Mouse (Mus musculus): ENCODE results near the gene Catsper1. TPM values are rescaled to one million over a fixed set of nuclear protein-coding genes. Genes with fewer than 3 reads are reported as not detected.

Gene Catsper1
- polyA plus RNA-seq, 1 experiment: not detected

DNA sequence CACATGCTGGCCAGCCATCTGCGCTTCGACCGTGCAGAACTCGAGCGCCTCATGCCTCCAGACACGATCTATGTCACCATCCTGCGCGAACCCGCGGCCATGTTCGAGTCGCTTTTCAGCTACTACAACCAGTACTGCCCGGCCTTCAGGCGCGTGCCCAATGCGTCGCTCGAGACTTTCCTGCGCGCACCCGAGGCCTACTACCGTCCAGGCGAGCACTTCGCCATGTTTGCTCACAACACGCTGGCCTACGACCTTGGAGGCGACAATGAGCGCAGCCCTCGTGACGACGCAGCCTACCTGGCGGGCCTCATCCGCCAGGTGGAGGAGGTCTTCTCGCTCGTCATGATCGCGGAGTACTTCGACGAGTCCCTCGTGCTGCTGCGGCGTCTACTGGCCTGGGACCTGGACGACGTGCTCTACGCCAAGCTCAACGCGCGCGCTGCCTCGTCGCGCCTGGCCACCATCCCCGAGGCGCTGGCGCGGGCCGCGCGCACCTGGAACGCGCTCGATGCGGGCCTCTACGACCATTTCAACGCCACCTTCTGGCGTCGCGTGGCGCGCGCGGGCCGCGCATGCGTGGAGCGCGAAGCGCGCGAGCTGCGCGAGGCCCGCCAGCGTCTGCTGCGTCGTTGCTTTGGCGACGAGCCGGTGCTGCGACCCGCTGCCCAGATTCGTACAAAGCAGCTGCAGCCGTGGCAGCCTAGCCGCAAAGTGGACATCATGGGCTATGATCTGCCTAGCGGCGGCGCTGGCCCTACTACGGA lies 28.4 kb upstream of the Catsper1 start:
- H3K4me3 ChIP-seq (replicated peaks): peak overlapping the region; percentile 22
- H3K9me3 ChIP-seq (ENCODE audit: control insufficient read depth, low read length): peaks cover 16% of the 10 kb centered on the region
- no peak for TF ChIP-seq GATA1 (IDR thresholded peaks at IDR 0.05; ENCODE audit: low read length)
- TF ChIP-seq TAL1 (IDR thresholded peaks at IDR 0.05; ENCODE audit: low read length): no peak
- no peaks in the 10 kb centered on the region for H3K36me3 ChIP-seq (ENCODE audit: control insufficient read depth)
- H3K27me3 ChIP-seq (ENCODE audit: control insufficient read depth): peaks cover 19% of the 10 kb centered on the region
- peaks cover 9% of the 10 kb centered on the region for H3K4me1 ChIP-seq (ENCODE audit: control insufficient read depth)

- no peak overlapping the region for H3K4me3 ChIP-seq (replicated peaks)
- H3K4me1 ChIP-seq (ENCODE audit: control insufficient read depth): peaks cover 9% of the 10 kb centered on the region
- TF ChIP-seq GATA1 (IDR thresholded peaks at IDR 0.05; ENCODE audit: low read length) (no peak), TAL1 (IDR thresholded peaks at IDR 0.05; ENCODE audit: low read length) (no peak)
- peaks cover 16% of the 10 kb centered on the region for H3K9me3 ChIP-seq (ENCODE audit: control insufficient read depth, low read length)
- peaks cover 16% of the 10 kb centered on the region for H3K27me3 ChIP-seq (ENCODE audit: control insufficient read depth)
- no peaks in the 10 kb centered on the region for H3K36me3 ChIP-seq (ENCODE audit: control insufficient read depth)
These were observed 26.5 kb upstream of the Catsper1 start for GRCm38 (mm10) chr19:5309025-5309424.

- Histone ChIP-seq H3K4me3 (replicated peaks) (no peak overlapping the region), H3K4me1 (ENCODE audit: control insufficient read depth) (no peaks in the 10 kb centered on the region), H3K9me3 (ENCODE audit: control insufficient read depth, low read length) (peaks cover 15% of the 10 kb centered on the region), H3K27me3 (ENCODE audit: control insufficient read depth) (no peaks in the 10 kb centered on the region), H3K36me3 (ENCODE audit: control insufficient read depth) (no peaks in the 10 kb centered on the region)
- TF ChIP-seq TAL1 (IDR thresholded peaks at IDR 0.05; ENCODE audit: low read length) (no peak), GATA1 (IDR thresholded peaks at IDR 0.05; ENCODE audit: low read length) (no peak)
These were observed 22.4 kb upstream of the Catsper1 start for GRCm38 (mm10) chr19:5313189-5313588.

DNA sequence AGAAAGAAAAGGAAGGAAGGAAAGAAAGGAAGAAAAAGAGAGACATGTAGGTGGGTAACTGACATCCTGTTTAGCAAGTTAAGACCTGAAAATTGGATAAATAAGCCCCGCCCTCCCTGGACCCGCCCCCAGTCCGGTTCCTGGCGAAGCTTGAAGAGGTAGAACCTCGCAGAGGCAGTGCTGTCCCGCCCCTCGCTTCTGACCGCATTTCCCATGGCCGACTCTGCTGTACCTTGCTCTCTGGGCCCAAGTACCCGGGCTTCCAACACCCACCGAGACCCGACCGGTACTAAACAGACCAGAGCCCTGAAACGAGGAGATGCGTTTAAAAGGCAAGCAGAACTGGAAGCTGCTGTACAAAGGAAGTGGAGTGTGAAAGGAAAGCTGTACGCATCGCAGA lies 11.7 kb upstream of the Catsper1 start:
- Histone ChIP-seq H3K4me1 (ENCODE audit: control insufficient read depth) (no peaks in the 10 kb centered on the region), H3K36me3 (ENCODE audit: control insufficient read depth) (no peaks in the 10 kb centered on the region), H3K9me3 (ENCODE audit: control insufficient read depth, low read length) (peaks cover 4% of the 10 kb centered on the region), H3K27me3 (ENCODE audit: control insufficient read depth) (no peaks in the 10 kb centered on the region; the same call in 1 of the 2 replicates), H3K4me3 (replicated peaks) (no peak overlapping the region)
- TF ChIP-seq TAL1 (IDR thresholded peaks at IDR 0.05; ENCODE audit: low read length) (no peak), GATA1 (IDR thresholded peaks at IDR 0.05; ENCODE audit: low read length) (no peak)

- H3K27me3 ChIP-seq (ENCODE audit: control insufficient read depth): no peaks in the 10 kb centered on the region; the same call in 1 of the 2 replicates
- H3K4me3 ChIP-seq (replicated peaks): no peak overlapping the region
- TF ChIP-seq GATA1 (IDR thresholded peaks at IDR 0.05; ENCODE audit: low read length) (no peak), TAL1 (IDR thresholded peaks at IDR 0.05; ENCODE audit: low read length) (no peak)
- H3K4me1 ChIP-seq (ENCODE audit: control insufficient read depth): no peaks in the 10 kb centered on the region
- H3K9me3 ChIP-seq (ENCODE audit: control insufficient read depth, low read length): no peaks in the 10 kb centered on the region
- H3K36me3 ChIP-seq (ENCODE audit: control insufficient read depth): no peaks in the 10 kb centered on the region
These were observed 7.6 kb upstream of the Catsper1 start for GRCm38 (mm10) chr19:5327970-5328369.

GRCm38 (mm10) chr19:5334741-5335140 lies 800 bp upstream of the Catsper1 start:
- TF ChIP-seq TAL1 (IDR thresholded peaks at IDR 0.05; ENCODE audit: low read length): no peak
- no peak for TF ChIP-seq GATA1 (IDR thresholded peaks at IDR 0.05; ENCODE audit: low read length)
- Histone ChIP-seq H3K4me1 (ENCODE audit: control insufficient read depth) (no peaks in the 10 kb centered on the region), H3K36me3 (ENCODE audit: control insufficient read depth) (no peaks in the 10 kb centered on the region), H3K27me3 (ENCODE audit: control insufficient read depth) (no peaks in the 10 kb centered on the region), H3K9me3 (ENCODE audit: control insufficient read depth, low read length) (no peaks in the 10 kb centered on the region), H3K4me3 (replicated peaks) (no peak overlapping the region)

DNA sequence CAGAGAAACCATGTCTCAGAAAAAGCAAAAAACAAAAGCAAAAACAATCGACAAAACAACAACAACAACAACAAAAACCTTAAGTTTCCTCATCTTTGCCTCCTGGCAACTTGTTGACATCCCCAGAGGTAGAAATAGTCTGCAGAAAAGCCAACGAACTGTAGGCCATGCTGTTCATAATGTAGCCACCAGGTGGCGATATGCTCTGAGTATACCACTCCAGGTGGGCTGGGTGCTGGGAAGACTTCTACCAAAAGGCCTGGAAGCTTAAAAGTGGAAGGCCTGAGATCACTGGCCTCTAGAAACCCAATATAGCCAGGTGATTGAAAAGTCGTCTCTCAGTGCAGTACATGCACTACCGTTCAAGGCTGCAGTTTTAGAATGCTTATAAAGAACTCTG lies 2.4 kb downstream of the Catsper1 start:
- no peaks in the 10 kb centered on the region for H3K36me3 ChIP-seq (ENCODE audit: control insufficient read depth)
- no peak overlapping the region for H3K4me3 ChIP-seq (replicated peaks)
- no peaks in the 10 kb centered on the region for H3K9me3 ChIP-seq (ENCODE audit: control insufficient read depth, low read length)
- H3K4me1 ChIP-seq (ENCODE audit: control insufficient read depth): no peaks in the 10 kb centered on the region
- peaks cover 2% of the 10 kb centered on the region; the same call in 1 of the 2 replicates for H3K27me3 ChIP-seq (ENCODE audit: control insufficient read depth)
- TF ChIP-seq TAL1 (IDR thresholded peaks at IDR 0.05; ENCODE audit: low read length) (no peak), GATA1 (IDR thresholded peaks at IDR 0.05; ENCODE audit: low read length) (no peak)

GRCm38 (mm10) chr19:5341360-5341759 lies 5.8 kb downstream of the Catsper1 start:
- no peaks in the 10 kb centered on the region for H3K4me1 ChIP-seq (ENCODE audit: control insufficient read depth)
- H3K9me3 ChIP-seq (ENCODE audit: control insufficient read depth, low read length): no peaks in the 10 kb centered on the region
- no peaks in the 10 kb centered on the region for H3K36me3 ChIP-seq (ENCODE audit: control insufficient read depth)
- no peak overlapping the region for H3K4me3 ChIP-seq (replicated peaks)
- TF ChIP-seq TAL1 (IDR thresholded peaks at IDR 0.05; ENCODE audit: low read length): no peak
- no peak for TF ChIP-seq GATA1 (IDR thresholded peaks at IDR 0.05; ENCODE audit: low read length)
- peaks cover 2% of the 10 kb centered on the region; the same call in 1 of the 2 replicates for H3K27me3 ChIP-seq (ENCODE audit: control insufficient read depth)

DNA sequence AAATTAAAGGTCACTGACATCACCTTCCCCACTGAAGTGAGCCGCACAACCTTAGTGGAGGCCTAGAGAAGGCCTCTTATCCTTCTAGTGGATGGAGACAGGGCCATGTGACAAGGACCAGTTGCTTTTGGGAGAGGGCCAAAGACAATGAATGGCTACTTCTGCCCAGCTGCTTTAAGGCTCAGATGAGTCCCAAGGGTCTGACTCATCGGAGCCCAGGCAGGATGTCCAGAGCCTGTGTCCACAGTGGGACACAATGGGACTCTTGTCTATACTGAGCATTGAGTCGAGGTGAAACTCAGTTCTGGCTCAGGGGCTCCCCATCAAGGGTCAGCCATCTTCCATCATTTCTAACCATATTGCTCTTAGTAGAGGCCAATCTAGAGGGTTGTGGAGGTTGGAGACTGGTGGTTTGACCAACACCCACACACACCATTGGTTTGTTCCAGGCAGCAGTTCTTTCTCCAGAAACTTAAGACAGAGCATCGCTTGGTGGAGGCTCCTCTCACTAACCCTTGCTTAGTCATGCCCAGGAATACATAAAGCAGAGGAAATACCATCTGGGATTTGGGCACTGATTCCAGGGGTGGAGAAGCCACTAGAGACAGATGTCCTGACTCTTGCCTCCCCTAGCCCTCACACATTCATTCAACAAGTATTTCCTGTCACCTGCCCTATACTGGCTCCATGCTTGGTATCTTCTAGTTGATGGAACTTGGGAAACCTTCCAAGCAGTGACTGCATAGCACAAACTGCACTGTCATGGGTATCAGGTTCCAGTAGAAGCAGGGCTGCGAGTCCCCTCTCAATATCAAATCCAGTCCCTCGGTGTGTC lies 10.0 kb downstream of the Catsper1 start:
- no peak for TF ChIP-seq TAL1 (IDR thresholded peaks at IDR 0.05; ENCODE audit: low read length)
- no peak for TF ChIP-seq GATA1 (IDR thresholded peaks at IDR 0.05; ENCODE audit: low read length)
- Histone ChIP-seq H3K4me1 (ENCODE audit: control insufficient read depth) (peaks cover 7% of the 10 kb centered on the region), H3K4me3 (replicated peaks) (no peak overlapping the region), H3K27me3 (ENCODE audit: control insufficient read depth) (peaks cover 15% of the 10 kb centered on the region), H3K36me3 (ENCODE audit: control insufficient read depth) (no peaks in the 10 kb centered on the region), H3K9me3 (ENCODE audit: control insufficient read depth, low read length) (no peaks in the 10 kb centered on the region)
